Mouse (Mus musculus): Measurements from ENCODE around the gene Syt2.

Gene Syt2

GRCm38 (mm10) chr1:134706549-134706948 lies 60.1 kb downstream of the Syt2 start:
- no peak for DNase-seq (ENCODE audit: low spot score)

GRCm38 (mm10) chr1:134707516-134707915 lies 61.0 kb downstream of the Syt2 start:
- DNase-seq (ENCODE audit: low spot score) = no peak

- DNase-seq (ENCODE audit: low spot score) = no peak
These were observed 61.8 kb downstream of the Syt2 start for GRCm38 (mm10) chr1:134708274-134708673.

GRCm38 (mm10) chr1:134708801-134709385 lies 62.4 kb downstream of the Syt2 start:
- no peak for DNase-seq (ENCODE audit: low spot score)

GRCm38 (mm10) chr1:134709411-134710306 lies 63.2 kb downstream of the Syt2 start:
- DNase-seq (ENCODE audit: low spot score) = peak; percentile 59

- DNase-seq (ENCODE audit: low spot score) = no peak
These were observed 64.6 kb downstream of the Syt2 start for GRCm38 (mm10) chr1:134711061-134711460.

GRCm38 (mm10) chr1:134711653-134712052 lies 65.2 kb downstream of the Syt2 start:
- DNase-seq (ENCODE audit: low spot score) = no peak

- DNase-seq (ENCODE audit: low spot score) = no peak
These were observed 66.4 kb downstream of the Syt2 start for GRCm38 (mm10) chr1:134712781-134713299.

- DNase-seq (ENCODE audit: low spot score) = no peak
These were observed 67.0 kb downstream of the Syt2 start for GRCm38 (mm10) chr1:134713421-134713969.

GRCm38 (mm10) chr1:134714166-134714565 lies 67.7 kb downstream of the Syt2 start:
- DNase-seq (ENCODE audit: low spot score) = no peak

- no peak for DNase-seq (ENCODE audit: low spot score)
These were observed 68.6 kb downstream of the Syt2 start for GRCm38 (mm10) chr1:134715092-134715491.

GRCm38 (mm10) chr1:134719718-134720304 lies 73.3 kb downstream of the Syt2 start:
- no peak for DNase-seq (ENCODE audit: low spot score)

- no peak for DNase-seq (ENCODE audit: low spot score)
These were observed 75.0 kb downstream of the Syt2 start for GRCm38 (mm10) chr1:134721486-134721885.

- DNase-seq (ENCODE audit: low spot score) = no peak
These were observed 76.4 kb downstream of the Syt2 start for GRCm38 (mm10) chr1:134722891-134723290.

GRCm38 (mm10) chr1:134725276-134725675 lies 78.8 kb downstream of the Syt2 start:
- DNase-seq (ENCODE audit: low spot score) = peak; percentile 51

GRCm38 (mm10) chr1:134726480-134726879 lies 80.0 kb downstream of the Syt2 start:
- no peak for DNase-seq (ENCODE audit: low spot score)

- peak; percentile 49 for DNase-seq (ENCODE audit: low spot score)
These were observed 80.8 kb downstream of the Syt2 start for GRCm38 (mm10) chr1:134727256-134727655.

GRCm38 (mm10) chr1:134733659-134734058 lies 87.2 kb downstream of the Syt2 start:
- DNase-seq (ENCODE audit: low spot score) = no peak

GRCm38 (mm10) chr1:134737463-134737862 lies 91.0 kb downstream of the Syt2 start:
- DNase-seq (ENCODE audit: low spot score) = no peak

- no peak for DNase-seq (ENCODE audit: low spot score)
These were observed 95.0 kb downstream of the Syt2 start for GRCm38 (mm10) chr1:134741433-134741832.

- no peak for DNase-seq (ENCODE audit: low spot score)
These were observed 95.6 kb downstream of the Syt2 start for GRCm38 (mm10) chr1:134741946-134742661.

GRCm38 (mm10) chr1:134745648-134746047 lies 99.2 kb downstream of the Syt2 start:
- no peak for DNase-seq (ENCODE audit: low spot score)

All from ovary, postnatal 36 days (tissue).